Mouse (Mus musculus): ENCODE results near the gene Sytl3. TPM values are rescaled to one million over a fixed set of nuclear protein-coding genes. Genes with fewer than 3 reads are reported as not detected.
"Not testable (repeated sequence)": the region's sequence is repeated elsewhere in the genome, so short reads cannot be mapped to it uniquely, and the experiment has no call there.

The Sytl3 gene
- total and polyA plus RNA-seq, 3 experiments = 0.16 to 0.34 (median 0.23) TPM

DNA sequence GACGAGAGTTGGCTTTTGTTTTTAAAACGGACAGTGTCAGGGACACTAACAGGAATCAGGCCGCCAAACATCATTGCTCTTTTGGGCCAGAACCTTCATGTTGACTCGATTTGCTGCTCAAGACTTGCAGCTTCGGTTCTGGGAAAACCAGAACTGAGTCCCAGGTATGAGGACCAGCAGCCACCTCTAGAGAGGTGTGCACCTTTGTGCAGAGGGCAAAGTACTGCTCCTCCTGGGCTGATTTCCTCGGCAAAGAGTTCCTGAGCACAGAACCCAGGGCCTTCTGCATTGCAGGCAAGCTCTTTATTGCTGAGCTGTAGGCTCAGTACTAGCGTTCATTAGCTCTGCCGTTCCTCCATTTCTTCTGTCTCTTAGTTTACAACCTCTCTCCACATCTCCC lies 55.1 kb downstream of the Sytl3 start:
- H3K4me1 ChIP-seq (ENCODE audit: control insufficient read depth, insufficient read depth, low read length); H3K4me3 ChIP-seq; H3K9ac ChIP-seq (ENCODE audit: low read depth, low read length); intact Hi-C loops (cut with DNase I); H3K27me3 ChIP-seq (ENCODE audit: control insufficient read depth, insufficient read depth, low read length); H3K27ac ChIP-seq; DNase-seq; H3K79me2 ChIP-seq (replicated peaks; ENCODE audit: control insufficient read depth, insufficient read depth, low read length); H3K36me3 ChIP-seq (ENCODE audit: control insufficient read depth, insufficient read depth, low read length): not testable (repeated sequence)
- WGBS = 84% methylated on average over 8 of the region's 8 CpGs

- Histone ChIP-seq H3K27me3 (ENCODE audit: control insufficient read depth, insufficient read depth, low read length) (no peaks in the 10 kb centered on the region), H3K4me3 (no peak overlapping the region), H3K36me3 (ENCODE audit: control insufficient read depth, insufficient read depth, low read length) (no peaks in the 10 kb centered on the region), H3K27ac (no peak overlapping the region), H3K4me1 (ENCODE audit: control insufficient read depth, insufficient read depth, low read length) (no peaks in the 10 kb centered on the region), H3K9ac (ENCODE audit: low read depth, low read length) (no peak overlapping the region), H3K79me2 (replicated peaks; ENCODE audit: control insufficient read depth, insufficient read depth, low read length) (no peaks in the 10 kb centered on the region)
- no peak for DNase-seq
- WGBS = 97% methylated on average over 12 of the region's 12 CpGs
- TF ChIP-seq POLR2A (IDR thresholded peaks at IDR 0.05; ENCODE audit: insufficient read depth, low read depth, low read length) (no peak), EP300 (IDR thresholded peaks at IDR 0.05; ENCODE audit: insufficient read depth, low read depth, low read length) (no peak), CTCF (IDR thresholded peaks at IDR 0.05) (no peak)
- intact Hi-C loops (cut with DNase I) = no loop called here
Observed at GRCm38 (mm10) chr17:6727996-6728610, 69.2 kb downstream of the Sytl3 start.

GRCm38 (mm10) chr17:6729244-6729742 lies 70.4 kb downstream of the Sytl3 start:
- DNase-seq = no peak
- Histone ChIP-seq H3K4me3 (no peak overlapping the region), H3K9ac (ENCODE audit: low read depth, low read length) (no peak overlapping the region), H3K79me2 (replicated peaks; ENCODE audit: control insufficient read depth, insufficient read depth, low read length) (no peaks in the 10 kb centered on the region), H3K4me1 (ENCODE audit: control insufficient read depth, insufficient read depth, low read length) (no peaks in the 10 kb centered on the region), H3K36me3 (ENCODE audit: control insufficient read depth, insufficient read depth, low read length) (no peaks in the 10 kb centered on the region), H3K27ac (no peak overlapping the region), H3K27me3 (ENCODE audit: control insufficient read depth, insufficient read depth, low read length) (no peaks in the 10 kb centered on the region)
- 14% methylated on average over 6 of the region's 6 CpGs for WGBS
- intact Hi-C loops (cut with DNase I) = no loop called here
- TF ChIP-seq CTCF (IDR thresholded peaks at IDR 0.05) (no peak), POLR2A (IDR thresholded peaks at IDR 0.05; ENCODE audit: insufficient read depth, low read depth, low read length) (no peak), EP300 (IDR thresholded peaks at IDR 0.05; ENCODE audit: insufficient read depth, low read depth, low read length) (no peak)

- TF ChIP-seq POLR2A (IDR thresholded peaks at IDR 0.05; ENCODE audit: insufficient read depth, low read depth, low read length) (no peak), EP300 (IDR thresholded peaks at IDR 0.05; ENCODE audit: insufficient read depth, low read depth, low read length) (no peak), CTCF (IDR thresholded peaks at IDR 0.05) (no peak)
- H3K27me3 ChIP-seq (ENCODE audit: control insufficient read depth, insufficient read depth, low read length) = no peaks in the 10 kb centered on the region
- H3K4me3 ChIP-seq = no peak overlapping the region
- no peaks in the 10 kb centered on the region for H3K79me2 ChIP-seq (replicated peaks; ENCODE audit: control insufficient read depth, insufficient read depth, low read length)
- 80% methylated on average over 8 of the region's 8 CpGs for WGBS
- intact Hi-C loops (cut with DNase I) = no loop called here
- no peak overlapping the region for H3K9ac ChIP-seq (ENCODE audit: low read depth, low read length)
- H3K27ac ChIP-seq = no peak overlapping the region
- DNase-seq = no peak
- no peaks in the 10 kb centered on the region for H3K4me1 ChIP-seq (ENCODE audit: control insufficient read depth, insufficient read depth, low read length)
- no peaks in the 10 kb centered on the region for H3K36me3 ChIP-seq (ENCODE audit: control insufficient read depth, insufficient read depth, low read length)
Observed at GRCm38 (mm10) chr17:6731132-6731531, 72.2 kb downstream of the Sytl3 start.

DNA sequence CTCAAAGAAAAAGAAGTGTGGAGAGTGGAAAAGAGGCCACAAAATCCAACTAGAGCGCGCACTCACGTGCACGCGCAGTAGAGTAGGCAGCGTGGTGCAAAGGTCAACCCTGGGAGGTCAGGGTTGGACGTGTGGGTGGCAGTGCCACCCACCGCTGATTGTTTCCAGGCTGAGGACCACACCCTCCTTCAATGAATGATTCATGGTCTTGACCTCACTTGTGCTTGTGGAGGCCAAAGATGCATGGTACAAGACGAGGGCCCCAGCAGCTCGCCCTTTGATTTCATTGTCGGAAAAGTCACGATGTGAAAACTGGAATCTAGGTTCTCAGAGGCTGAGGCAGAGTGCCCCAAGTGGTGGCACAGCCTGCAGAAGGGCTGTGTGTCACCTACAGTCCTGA lies 72.7 kb downstream of the Sytl3 start:
- 89% methylated on average over 12 of the region's 12 CpGs for WGBS
- no peaks in the 10 kb centered on the region for H3K36me3 ChIP-seq (ENCODE audit: control insufficient read depth, insufficient read depth, low read length)
- no peaks in the 10 kb centered on the region for H3K4me1 ChIP-seq (ENCODE audit: control insufficient read depth, insufficient read depth, low read length)
- H3K27me3 ChIP-seq (ENCODE audit: control insufficient read depth, insufficient read depth, low read length) = no peaks in the 10 kb centered on the region
- no peak overlapping the region for H3K9ac ChIP-seq (ENCODE audit: low read depth, low read length)
- no peaks in the 10 kb centered on the region for H3K79me2 ChIP-seq (replicated peaks; ENCODE audit: control insufficient read depth, insufficient read depth, low read length)
- DNase-seq = no peak
- no peak overlapping the region for H3K27ac ChIP-seq
- TF ChIP-seq EP300 (IDR thresholded peaks at IDR 0.05; ENCODE audit: insufficient read depth, low read depth, low read length) = no peak
- TF ChIP-seq CTCF (IDR thresholded peaks at IDR 0.05) = no peak
- no peak for TF ChIP-seq POLR2A (IDR thresholded peaks at IDR 0.05; ENCODE audit: insufficient read depth, low read depth, low read length)
- intact Hi-C loops (cut with DNase I) = no loop called here
- no peak overlapping the region for H3K4me3 ChIP-seq

DNA sequence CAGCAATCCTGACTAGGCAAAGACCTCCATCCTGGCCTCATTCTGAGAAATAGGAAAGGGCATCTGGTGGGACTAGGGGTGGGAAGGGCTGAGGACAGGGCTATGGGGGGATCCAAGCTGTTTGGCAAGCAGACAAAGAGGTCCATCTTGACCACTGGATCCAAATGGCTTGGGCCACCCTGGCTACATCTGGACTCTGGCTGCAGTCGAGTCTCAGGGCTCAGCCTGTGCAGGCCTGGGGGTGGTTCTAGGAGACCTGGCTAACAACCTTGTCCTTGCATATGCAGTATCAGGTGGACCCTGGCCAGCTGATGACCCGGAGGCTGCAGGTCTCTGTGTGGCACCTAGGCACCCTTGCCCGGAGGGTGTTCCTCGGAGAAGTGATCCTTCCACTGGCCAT lies 73.8 kb downstream of the Sytl3 start:
- DNase-seq = no peak
- Histone ChIP-seq H3K4me1 (ENCODE audit: control insufficient read depth, insufficient read depth, low read length) (no peaks in the 10 kb centered on the region), H3K36me3 (ENCODE audit: control insufficient read depth, insufficient read depth, low read length) (no peaks in the 10 kb centered on the region), H3K4me3 (no peak overlapping the region), H3K27me3 (ENCODE audit: control insufficient read depth, insufficient read depth, low read length) (no peaks in the 10 kb centered on the region), H3K79me2 (replicated peaks; ENCODE audit: control insufficient read depth, insufficient read depth, low read length) (no peaks in the 10 kb centered on the region), H3K27ac (no peak overlapping the region), H3K9ac (ENCODE audit: low read depth, low read length) (no peak overlapping the region)
- TF ChIP-seq CTCF (IDR thresholded peaks at IDR 0.05) = no peak
- TF ChIP-seq EP300 (IDR thresholded peaks at IDR 0.05; ENCODE audit: insufficient read depth, low read depth, low read length) = no peak
- TF ChIP-seq POLR2A (IDR thresholded peaks at IDR 0.05; ENCODE audit: insufficient read depth, low read depth, low read length) = no peak
- intact Hi-C loops (cut with DNase I) = no loop called here
- 95% methylated on average over 4 of the region's 4 CpGs for WGBS
